Mouse (Mus musculus) layer of hippocampus, adult 9-10 months (tissue): ENCODE results near the gene Bcl9.

Source experiments
- DNase-seq: peaks from one replicate; pipeline ENCODE4 v3.0.0; 2022; ENCODE audit warnings: low spot score

The Bcl9 gene

DNA sequence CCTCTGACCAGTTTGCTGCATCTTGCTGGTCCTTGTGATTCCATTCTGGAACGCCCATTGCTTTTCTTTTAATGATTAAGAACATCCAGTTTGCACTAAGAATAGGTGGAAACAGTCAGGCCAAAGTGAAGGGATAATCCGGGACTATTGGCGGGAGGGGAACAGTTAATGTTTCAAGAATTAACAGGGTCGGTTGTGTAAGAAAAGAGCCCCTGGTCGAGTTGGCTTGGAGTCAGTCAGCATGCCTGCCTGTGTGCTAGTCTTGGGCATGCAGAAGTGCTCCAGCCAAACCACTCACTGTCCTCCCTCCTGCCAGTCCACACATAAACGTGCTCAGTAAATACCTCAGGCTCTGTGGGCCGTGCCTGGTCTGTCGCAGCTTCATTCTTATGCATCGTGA lies 125.5 kb downstream of the Bcl9 start:
- DNase-seq, result no peak

DNA sequence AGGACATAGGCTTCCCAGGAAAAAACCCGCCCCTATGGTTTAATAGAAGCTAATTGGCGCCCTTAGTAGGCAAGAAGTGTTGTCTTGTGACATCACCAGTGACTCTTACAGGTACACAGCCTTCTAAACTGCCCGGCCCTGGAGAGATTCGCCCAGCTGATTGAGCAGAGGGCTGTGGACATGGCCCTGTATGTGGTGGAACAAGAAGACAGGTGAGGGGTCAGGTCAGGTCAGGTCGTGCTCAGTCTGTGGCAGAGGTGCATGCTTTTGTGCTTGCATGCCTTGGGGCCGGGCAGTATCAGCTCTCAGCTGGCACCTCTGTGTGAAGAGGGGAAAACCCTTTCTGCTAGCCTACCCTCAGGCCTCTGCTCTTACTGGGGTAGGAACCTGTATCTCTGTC lies 126.2 kb downstream of the Bcl9 start:
- no peak for DNase-seq

DNA sequence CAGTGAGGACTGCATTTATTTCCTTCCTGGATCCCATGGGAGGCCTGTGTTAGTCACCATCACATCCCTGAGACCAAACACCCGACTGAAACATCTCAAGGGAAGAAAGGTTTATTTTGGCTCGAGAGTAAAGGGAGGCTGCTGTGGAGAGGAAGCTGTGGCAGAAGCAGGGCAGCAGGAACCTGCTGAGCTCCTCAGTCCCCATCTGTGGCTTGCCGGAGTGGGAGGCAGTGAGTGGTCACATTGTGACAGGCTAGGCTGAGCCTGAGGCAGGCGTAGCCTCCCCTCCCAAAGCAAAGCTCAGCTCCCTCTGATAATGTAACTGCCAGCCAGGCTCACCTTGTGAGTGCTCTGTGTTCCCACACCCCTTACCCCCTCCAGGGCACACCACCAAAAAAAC lies 130.6 kb downstream of the Bcl9 start:
- no peak for DNase-seq

DNA sequence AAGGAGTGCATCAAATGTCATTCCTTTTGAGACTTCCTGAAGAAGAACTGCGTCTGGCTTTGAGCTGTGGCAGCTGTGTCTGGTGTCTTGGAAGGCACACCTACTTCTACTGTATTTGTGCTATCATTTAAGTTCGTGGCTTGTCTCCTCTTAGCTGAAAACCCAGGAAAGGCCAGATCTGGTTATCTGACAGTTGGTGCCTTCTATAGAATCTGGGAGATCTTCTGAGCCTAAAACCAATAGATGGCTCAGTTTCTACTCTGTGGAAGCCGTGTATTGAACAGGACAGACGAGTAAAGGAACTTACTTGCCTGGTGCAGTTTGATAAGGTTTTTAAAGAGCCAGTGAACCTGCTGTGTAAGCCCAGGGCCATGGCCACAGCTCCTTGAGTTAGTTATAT lies 133.2 kb downstream of the Bcl9 start:
- DNase-seq, result no peak

DNA sequence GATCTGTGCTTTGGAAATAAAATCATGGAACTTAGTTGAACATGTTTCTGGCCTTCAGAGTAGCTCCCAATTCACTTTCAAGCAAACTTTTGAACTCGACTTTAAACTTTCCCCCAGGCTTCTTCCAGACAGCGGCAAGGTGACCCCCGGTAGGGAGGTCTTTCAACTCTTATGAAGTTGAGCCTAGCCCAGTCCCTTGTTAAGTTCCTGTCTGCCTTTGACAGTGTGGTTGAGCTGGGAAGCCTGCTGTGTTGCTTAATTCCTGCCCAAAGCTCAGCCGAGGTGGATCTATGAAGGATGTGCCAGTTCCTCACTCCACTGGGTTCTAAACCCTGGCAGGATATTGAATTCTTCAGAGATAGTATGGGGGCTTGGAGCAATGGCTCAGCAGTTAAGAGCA lies 135.9 kb downstream of the Bcl9 start:
- DNase-seq, result no peak

DNA sequence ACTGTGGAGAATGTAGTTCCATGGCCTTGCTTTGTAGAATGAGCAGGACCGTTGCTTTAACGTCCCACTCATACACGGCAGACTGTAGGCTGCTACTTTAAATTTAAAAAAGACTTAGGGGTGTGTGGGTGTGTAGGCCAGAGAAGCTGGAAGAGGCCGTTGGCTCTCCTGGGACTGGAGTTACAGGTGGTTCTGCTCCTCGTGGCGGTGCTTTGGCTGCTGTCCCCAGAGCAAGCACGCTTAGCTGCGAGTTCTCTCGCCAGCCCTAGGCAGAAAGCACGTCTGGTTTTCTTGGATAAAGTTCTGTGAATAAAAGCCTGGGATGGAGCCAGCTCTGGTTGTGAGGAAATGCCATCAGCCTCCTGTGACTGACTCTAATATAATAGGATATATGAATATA lies 136.8 kb downstream of the Bcl9 start:
- DNase-seq, result no peak

DNA sequence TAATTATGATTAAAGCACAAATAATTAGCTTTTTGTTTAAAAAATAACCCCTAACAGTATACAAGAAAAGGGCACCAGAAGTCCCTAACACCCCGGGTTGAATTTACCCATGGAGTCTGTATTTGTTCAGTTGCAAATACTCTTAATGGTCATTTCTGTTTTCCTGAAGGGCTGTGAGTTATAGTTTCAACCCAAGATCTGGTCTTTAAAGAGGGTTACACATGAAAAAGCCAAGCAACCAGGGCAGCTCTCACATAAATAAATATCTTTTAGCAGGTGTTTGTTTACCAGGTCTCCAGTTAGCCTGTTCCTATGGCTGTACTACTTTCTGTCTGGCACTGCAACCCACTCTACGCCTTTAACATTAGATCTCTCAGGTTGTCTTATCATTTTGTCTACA lies 137.7 kb downstream of the Bcl9 start:
- DNase-seq, result no peak

DNA sequence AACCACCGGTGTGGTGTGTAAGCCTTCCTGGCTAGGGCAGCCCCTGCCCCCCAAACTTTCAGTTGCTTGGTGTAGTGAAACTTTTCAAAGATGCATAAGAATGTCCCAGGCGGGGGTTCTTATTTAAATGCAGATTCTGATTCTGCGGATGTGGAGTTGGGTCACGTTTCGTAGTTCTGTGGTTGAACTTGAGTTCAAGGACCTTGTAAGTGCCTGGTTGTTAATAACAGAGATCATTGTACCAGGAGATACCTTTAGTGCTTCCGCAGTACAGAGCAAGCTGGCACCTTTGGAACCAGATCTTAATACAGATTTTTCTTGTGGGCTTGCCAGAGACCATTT lies 138.2 kb downstream of the Bcl9 start:
- no peak for DNase-seq

DNA sequence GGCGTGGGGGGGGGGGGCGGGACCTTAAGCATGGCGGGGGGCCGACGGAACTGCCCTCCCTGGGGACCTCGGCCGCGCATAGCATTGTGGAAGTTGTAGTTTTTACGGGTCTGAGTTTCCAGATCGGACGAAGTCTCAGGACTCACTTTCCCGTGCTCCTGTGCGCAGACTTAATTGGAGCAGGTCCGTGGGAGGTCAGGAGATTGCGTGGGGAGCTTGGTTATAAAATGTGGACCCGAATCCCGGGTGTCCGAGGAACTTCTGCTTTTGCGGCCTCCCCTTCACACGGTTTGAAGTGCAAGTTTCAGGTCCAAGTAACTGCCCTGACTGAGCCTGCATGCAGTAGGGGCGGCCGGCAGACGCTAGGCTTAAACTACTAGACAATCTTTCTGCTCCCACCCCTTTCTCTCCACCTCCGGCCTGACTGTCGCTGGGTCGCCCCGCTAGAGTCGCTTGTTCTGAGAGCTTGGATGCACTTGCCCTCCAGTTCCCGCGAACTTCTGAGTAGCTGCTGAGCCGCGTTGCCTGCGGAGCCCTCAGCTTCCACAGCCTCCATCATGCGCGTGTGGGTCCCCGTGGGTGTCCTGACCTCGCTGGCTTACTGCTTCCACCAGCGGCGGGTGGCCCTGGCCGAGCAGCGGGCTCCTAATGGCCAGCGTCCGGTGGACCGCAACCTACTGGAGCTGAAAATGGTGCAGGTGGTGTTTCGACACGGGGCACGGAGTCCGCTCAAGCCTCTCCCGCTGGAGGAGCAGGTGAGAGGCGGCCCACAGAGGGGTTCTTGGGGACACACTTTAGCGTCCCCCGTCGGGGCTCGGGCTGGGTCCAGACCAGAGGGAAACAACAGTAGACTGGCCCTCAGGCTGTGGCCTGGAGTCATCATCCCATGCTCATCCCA lies 138.9 kb downstream of the Bcl9 start, which contains the start of gene Acp6:
Gene Acp6 (plus strand): TSS at position 167 of the 898 bp plus-strand sequence.
- DNase-seq, result peak; percentile 88

DNA sequence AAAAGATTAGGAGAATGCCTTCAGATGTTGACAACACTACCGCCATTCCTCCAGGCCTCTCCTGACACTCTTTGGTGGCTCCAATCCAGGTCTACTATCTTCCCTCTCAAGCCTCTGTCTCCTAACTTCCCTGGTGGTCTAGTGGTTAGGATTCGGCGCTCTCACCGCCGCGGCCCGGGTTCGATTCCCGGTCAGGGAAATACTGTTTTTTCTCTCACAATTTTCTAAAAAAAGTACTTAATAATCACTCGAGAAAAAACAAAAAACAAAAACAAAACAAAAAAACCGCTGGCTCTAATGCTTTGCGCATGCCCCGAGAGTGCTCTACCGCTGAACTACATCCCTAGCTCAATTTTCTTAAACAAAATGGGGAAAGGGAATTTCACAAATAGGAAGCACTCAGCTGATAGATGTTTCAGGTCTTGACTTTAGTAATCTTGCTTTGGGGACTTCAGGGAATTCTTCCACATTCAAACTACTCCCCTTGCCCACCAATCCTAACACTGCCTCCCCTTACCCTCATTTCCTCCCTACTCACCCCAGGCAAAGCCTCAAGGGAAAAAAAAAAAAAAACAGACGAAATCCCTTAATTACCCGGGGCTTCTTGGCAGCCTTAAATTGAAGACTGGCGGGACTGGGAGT lies 139.6 kb downstream of the Bcl9 start:
- DNase-seq, result peak; percentile 95

DNA sequence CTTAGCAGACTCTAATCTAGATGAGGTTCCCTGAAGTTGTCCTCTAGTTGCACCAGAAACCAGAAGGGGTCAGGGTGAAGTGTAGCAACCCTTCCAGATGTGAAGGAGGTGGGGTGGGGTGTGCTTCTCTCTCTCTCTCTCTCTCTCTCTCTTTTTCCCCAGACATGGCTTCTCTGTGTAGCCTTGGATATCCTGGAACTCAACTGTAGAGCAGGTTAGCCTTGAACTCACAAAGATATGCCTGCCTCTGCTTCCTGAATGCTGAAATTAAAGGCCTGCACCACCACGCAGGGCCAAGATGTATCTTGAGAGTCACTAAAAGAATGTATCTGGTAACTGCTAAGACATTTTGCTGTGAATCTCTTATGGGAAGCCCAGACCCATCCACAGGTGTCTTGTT lies 140.4 kb downstream of the Bcl9 start:
- DNase-seq, result no peak

DNA sequence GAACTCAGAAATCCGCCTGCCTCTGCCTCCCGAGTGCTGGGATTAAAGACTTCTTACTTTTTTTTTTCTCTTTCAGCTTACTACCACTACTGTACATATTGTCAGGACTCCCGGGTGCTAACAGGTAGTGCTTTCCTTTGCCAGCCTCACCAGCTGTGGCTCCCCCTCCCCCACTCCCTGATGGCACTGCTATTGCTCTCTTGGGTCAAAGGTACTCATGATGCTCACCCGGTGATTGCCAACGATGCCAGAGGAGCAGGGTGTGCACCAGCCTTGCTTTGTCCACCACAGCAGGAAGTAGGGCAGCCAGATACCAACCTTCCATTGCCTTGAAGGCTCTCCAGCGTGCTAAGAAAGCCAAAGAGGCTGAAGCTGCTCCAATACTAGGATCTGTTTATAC lies 141.3 kb downstream of the Bcl9 start:
- no peak for DNase-seq
